In genomic region chr16:7602428-7602827, GRCm38 (mm10) we compare ENCODE assay signal across 14 mouse cellular contexts.
DNase-seq lines count a peak whose midpoint lies in the region; ATAC-seq and TF ChIP-seq lines count a peak whose summit lies in the region.
"Had no signal": no experiment of that assay in that cellular context is flagged by ENCODE, and none has a peak within 500 bp of the region (broad histone marks: within the 10 kb centered on the region; RNA-seq: fewer than 3 reads in every experiment).

No protein-coding gene starts in this region.

- H3K27ac ChIP-seq in forebrain, embryonic 13.5 days: no peak overlapping the region
- H3K27ac ChIP-seq in forebrain, embryonic 12.5 days: no peak overlapping the region
- no peak overlapping the region for H3K27ac ChIP-seq in kidney, adult 2 months (ENCODE audit: insufficient read depth, low read depth, low read length)
- H3K27ac ChIP-seq in lung, embryonic 15.5 days: no peak overlapping the region
- no peak overlapping the region for H3K27ac ChIP-seq in embryonic facial prominence, embryonic 12.5 days
- H3K27ac ChIP-seq: liver, embryonic 15.5 days; midbrain, embryonic 10.5 days; stomach, postnatal 0 days had no signal

- peak; percentile 6 for DNase-seq in kidney, adult 2 months
- no peak for DNase-seq in kidney, adult 9 months
- DNase-seq in lung, postnatal 36 days: no peak
- no peak for DNase-seq in urinary bladder, postnatal 10 days (ENCODE audit: low spot score)
- DNase-seq: spleen, adult 18-20 months had no signal

- H3K36me3 ChIP-seq in forebrain, embryonic 13.5 days (ENCODE audit: poor library complexity, severe bottlenecking): no peaks in the 10 kb centered on the region
- H3K36me3 ChIP-seq in forebrain, embryonic 12.5 days (replicated peaks): no peaks in the 10 kb centered on the region
- no peaks in the 10 kb centered on the region for H3K36me3 ChIP-seq in kidney, adult 2 months (ENCODE audit: control insufficient read depth, insufficient read depth, low read length)
- H3K36me3 ChIP-seq in lung, embryonic 15.5 days: no peaks in the 10 kb centered on the region
- H3K36me3 ChIP-seq in embryonic facial prominence, embryonic 12.5 days: no peaks in the 10 kb centered on the region
- H3K36me3 ChIP-seq: liver, embryonic 15.5 days; midbrain, embryonic 10.5 days had no signal

- no peaks in the 10 kb centered on the region for H3K9me3 ChIP-seq in forebrain, embryonic 13.5 days (replicated peaks)
- no peaks in the 10 kb centered on the region for H3K9me3 ChIP-seq in forebrain, embryonic 12.5 days
- H3K9me3 ChIP-seq in lung, embryonic 15.5 days: no peaks in the 10 kb centered on the region
- no peaks in the 10 kb centered on the region for H3K9me3 ChIP-seq in embryonic facial prominence, embryonic 12.5 days
- H3K9me3 ChIP-seq: liver, embryonic 15.5 days; midbrain, embryonic 10.5 days had no signal

- ATAC-seq in forebrain, embryonic 13.5 days: peak; percentile 38; the same call in 1 of the 2 replicates
- ATAC-seq in forebrain, embryonic 12.5 days (ENCODE audit: low FRiP score): no peak
- ATAC-seq in lung, embryonic 15.5 days (ENCODE audit: borderline replicate concordance, extremely low read depth, low FRiP score, low TSS enrichment): peak; percentile 31; the same call in 1 of the 2 replicates
- ATAC-seq in embryonic facial prominence, embryonic 12.5 days (ENCODE audit: insufficient number of reproducible peaks, insufficient read depth, low FRiP score, low TSS enrichment): 0 out of 2 replicates have a peak, but pooled peaks have one; percentile 64
- ATAC-seq: activated CD4-positive, CD25-positive, alpha-beta regulatory T cell, adult 4 months had no signal

- no peak overlapping the region for H3K4me2 ChIP-seq in forebrain, embryonic 13.5 days
- H3K4me2 ChIP-seq in forebrain, embryonic 12.5 days: no peak overlapping the region
- H3K4me2 ChIP-seq in lung, embryonic 15.5 days: no peak overlapping the region
- H3K4me2 ChIP-seq in embryonic facial prominence, embryonic 12.5 days (replicated peaks): no peak overlapping the region
- H3K4me2 ChIP-seq: liver, embryonic 15.5 days had no signal

- no peak overlapping the region for H3K4me3 ChIP-seq in forebrain, embryonic 13.5 days
- no peak overlapping the region for H3K4me3 ChIP-seq in forebrain, embryonic 12.5 days (replicated peaks)
- H3K4me3 ChIP-seq in kidney, adult 2 months (ENCODE audit: insufficient read depth, low read depth, low read length): no peak overlapping the region
- H3K4me3 ChIP-seq in lung, embryonic 15.5 days: no peak overlapping the region
- H3K4me3 ChIP-seq in embryonic facial prominence, embryonic 12.5 days: no peak overlapping the region
- H3K4me3 ChIP-seq: erythroblast, embryonic 14.5 days; liver, embryonic 15.5 days; midbrain, embryonic 10.5 days had no signal

- no peak overlapping the region for H3K9ac ChIP-seq in forebrain, embryonic 13.5 days
- H3K9ac ChIP-seq in forebrain, embryonic 12.5 days: no peak overlapping the region
- H3K9ac ChIP-seq in lung, embryonic 15.5 days: no peak overlapping the region
- H3K9ac ChIP-seq in embryonic facial prominence, embryonic 12.5 days: no peak overlapping the region
- H3K9ac ChIP-seq: liver, embryonic 15.5 days had no signal

- 0 out of 2 replicates have a peak, but pooled peaks cover 9% of the 10 kb centered on the region for H3K4me1 ChIP-seq in forebrain, embryonic 13.5 days
- peaks cover 4% of the 10 kb centered on the region; the same call in 1 of the 2 replicates for H3K4me1 ChIP-seq in forebrain, embryonic 12.5 days
- H3K4me1 ChIP-seq in kidney, adult 2 months (ENCODE audit: control insufficient read depth, insufficient read depth, low read length): no peaks in the 10 kb centered on the region
- H3K4me1 ChIP-seq in lung, embryonic 15.5 days: no peaks in the 10 kb centered on the region
- H3K4me1 ChIP-seq in embryonic facial prominence, embryonic 12.5 days: no peaks in the 10 kb centered on the region
- H3K4me1 ChIP-seq: liver, embryonic 15.5 days; midbrain, embryonic 10.5 days had no signal

- WGBS in forebrain, embryonic 13.5 days: 12% methylated on average over 1 of the region's 1 CpGs
- 43% methylated on average over 1 of the region's 1 CpGs for WGBS in forebrain, embryonic 12.5 days
- 20% methylated on average over 1 of the region's 1 CpGs for WGBS in kidney, adult 2 months
- 21% methylated on average over 1 of the region's 1 CpGs for WGBS in lung, embryonic 15.5 days
- WGBS in embryonic facial prominence, embryonic 12.5 days: 39% methylated on average over 1 of the region's 1 CpGs

- TF ChIP-seq POLR2A in kidney, adult 2 months (IDR thresholded peaks at IDR 0.05; ENCODE audit: low read depth, low read length): no peak

- no peaks in the 10 kb centered on the region for H3K27me3 ChIP-seq in forebrain, embryonic 13.5 days
- no peaks in the 10 kb centered on the region for H3K27me3 ChIP-seq in forebrain, embryonic 12.5 days
- no peaks in the 10 kb centered on the region for H3K27me3 ChIP-seq in kidney, adult 2 months (replicated peaks; ENCODE audit: control insufficient read depth, insufficient read depth, low read length)
- no peaks in the 10 kb centered on the region for H3K27me3 ChIP-seq in lung, embryonic 15.5 days
- no peaks in the 10 kb centered on the region for H3K27me3 ChIP-seq in embryonic facial prominence, embryonic 12.5 days
- H3K27me3 ChIP-seq: liver, embryonic 15.5 days had no signal

- no peak for TF ChIP-seq CTCF in kidney, adult 2 months (conservative IDR thresholded peaks at IDR 0.05; ENCODE audit: insufficient read depth, insufficient read length, low read depth, low read length)
